13 mouse cellular contexts compared by ENCODE assay signal in the genomic region with DNA sequence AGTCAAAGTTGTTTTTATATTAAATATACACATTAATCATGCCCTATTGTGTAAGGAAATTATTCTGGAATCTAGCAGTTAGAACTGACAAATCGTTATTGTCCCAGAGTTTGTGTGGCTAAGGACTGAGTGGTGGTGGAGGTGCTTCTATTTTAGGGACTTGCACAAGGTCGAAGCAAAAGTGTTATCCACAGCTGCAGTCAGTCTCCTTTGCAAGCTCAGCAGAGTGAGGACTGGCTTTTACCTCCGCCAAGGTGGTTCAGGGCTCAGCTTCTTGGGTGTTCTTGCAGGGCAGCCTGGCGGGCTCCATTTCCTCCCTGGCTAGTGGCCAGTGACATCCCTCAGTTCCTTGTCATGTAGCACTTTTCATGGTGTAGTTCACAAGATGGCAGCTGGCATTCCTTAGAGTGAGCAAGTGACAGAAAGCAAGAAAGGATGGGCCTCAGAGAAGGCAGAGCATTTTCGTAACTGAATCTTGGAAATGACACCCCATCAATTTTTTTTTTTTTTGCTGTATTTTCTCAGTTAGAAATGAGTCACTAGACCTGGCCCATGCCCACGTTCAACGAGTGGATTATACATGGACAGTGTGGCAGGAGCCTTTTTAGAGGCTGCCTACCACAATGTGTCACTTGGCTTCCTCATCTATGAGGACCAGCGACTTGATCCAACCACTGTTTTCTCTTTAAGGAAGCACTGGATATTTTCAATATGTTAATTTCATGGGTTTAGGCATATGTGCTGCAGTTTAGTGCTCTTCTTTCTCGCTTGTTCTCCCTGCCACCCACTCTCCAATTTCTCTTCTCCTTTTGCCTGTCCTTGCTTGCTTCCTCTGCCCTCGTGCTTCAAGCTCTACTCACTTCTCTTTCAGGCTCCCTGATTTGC.
A peak's percentile ranks its signal among the peaks of the same experiment; 100 is the strongest.
DNase-seq lines count a peak whose midpoint lies in the region; ATAC-seq and TF ChIP-seq lines count a peak whose summit lies in the region.
"Had no signal": no experiment of that assay in that cellular context is flagged by ENCODE, and none has a peak within 500 bp of the region (broad histone marks: within the 10 kb centered on the region; RNA-seq: fewer than 3 reads in every experiment).

No protein-coding gene starts in this region.

- no peak overlapping the region for H3K4me2 ChIP-seq in liver, embryonic 11.5 days
- no peak overlapping the region for H3K4me2 ChIP-seq in lung, embryonic 14.5 days
- H3K4me2 ChIP-seq: neural tube, embryonic 15.5 days had no signal

- no peaks in the 10 kb centered on the region for H3K27me3 ChIP-seq in liver, adult 2 months (ENCODE audit: control insufficient read depth, insufficient read depth, low read length)
- H3K27me3 ChIP-seq in liver, embryonic 11.5 days (replicated peaks; ENCODE audit: control insufficient read depth, insufficient read depth, low read length) = no peaks in the 10 kb centered on the region
- no peaks in the 10 kb centered on the region for H3K27me3 ChIP-seq in lung, embryonic 14.5 days (ENCODE audit: insufficient read depth, low read length)
- no peaks in the 10 kb centered on the region for H3K27me3 ChIP-seq in embryonic facial prominence, embryonic 10.5 days (replicated peaks; ENCODE audit: low read depth, poor library complexity, severe bottlenecking)
- H3K27me3 ChIP-seq: neural tube, embryonic 15.5 days had no signal

- no peaks in the 10 kb centered on the region for H3K9me3 ChIP-seq in liver, embryonic 11.5 days (ENCODE audit: control insufficient read depth, low read length)
- no peaks in the 10 kb centered on the region for H3K9me3 ChIP-seq in lung, embryonic 14.5 days (ENCODE audit: low read depth, low read length)
- no peaks in the 10 kb centered on the region for H3K9me3 ChIP-seq in embryonic facial prominence, embryonic 10.5 days
- H3K9me3 ChIP-seq: neural tube, embryonic 15.5 days had no signal

- H3K79me2 ChIP-seq in liver, adult 2 months (ENCODE audit: control insufficient read depth, insufficient read depth, low read length) = no peaks in the 10 kb centered on the region

- 79% methylated on average over 10 of the region's 10 CpGs for WGBS in liver, adult 2 months
- WGBS in liver, embryonic 11.5 days = 65% methylated on average over 10 of the region's 10 CpGs
- WGBS in lung, embryonic 14.5 days = 37% methylated on average over 10 of the region's 10 CpGs
- 89% methylated on average over 10 of the region's 10 CpGs for WGBS in embryonic facial prominence, embryonic 10.5 days

- H3K4me1 ChIP-seq in liver, adult 2 months (ENCODE audit: control insufficient read depth, insufficient read depth, low read length) = no peaks in the 10 kb centered on the region
- no peaks in the 10 kb centered on the region; the same call in 1 of the 2 replicates for H3K4me1 ChIP-seq in liver, embryonic 11.5 days (replicated peaks; ENCODE audit: control insufficient read depth, insufficient read depth, low read length)
- peaks cover 3% of the 10 kb centered on the region; the same call in 1 of the 2 replicates for H3K4me1 ChIP-seq in cortical plate, adult 2 months (ENCODE audit: control insufficient read depth, insufficient read depth, low read length)
- H3K4me1 ChIP-seq in lung, embryonic 14.5 days (ENCODE audit: insufficient read depth) = peaks cover 20% of the 10 kb centered on the region
- H3K4me1 ChIP-seq in embryonic facial prominence, embryonic 10.5 days = 0 out of 2 replicates have a peak, but pooled peaks cover 3% of the 10 kb centered on the region
- H3K4me1 ChIP-seq: neural tube, embryonic 15.5 days had no signal

- H3K36me3 ChIP-seq in liver, adult 2 months (ENCODE audit: control insufficient read depth, insufficient read depth, low read length) = no peaks in the 10 kb centered on the region
- H3K36me3 ChIP-seq in liver, embryonic 11.5 days (ENCODE audit: control insufficient read depth, insufficient read depth, low read length) = no peaks in the 10 kb centered on the region
- H3K36me3 ChIP-seq in lung, embryonic 14.5 days (ENCODE audit: insufficient read depth) = no peaks in the 10 kb centered on the region
- H3K36me3 ChIP-seq in embryonic facial prominence, embryonic 10.5 days (replicated peaks) = no peaks in the 10 kb centered on the region
- H3K36me3 ChIP-seq: neural tube, embryonic 15.5 days had no signal

- no peak for ATAC-seq in liver, embryonic 11.5 days (replicated peaks; ENCODE audit: low FRiP score)
- peak; percentile 91 for ATAC-seq in lung, embryonic 14.5 days (ENCODE audit: insufficient read depth)
- no peak for ATAC-seq in megakaryocyte-erythroid progenitor cell, adult 5-6 weeks (replicated peaks; ENCODE audit: low FRiP score, low TSS enrichment, poor library complexity, severe bottlenecking)

- no peak overlapping the region for H3K4me3 ChIP-seq in liver, adult 2 months (ENCODE audit: insufficient read depth, low read depth, low read length)
- no peak overlapping the region for H3K4me3 ChIP-seq in liver, embryonic 11.5 days (ENCODE audit: low read depth, low read length)
- H3K4me3 ChIP-seq in cortical plate, adult 2 months (ENCODE audit: insufficient read depth, low read length) = no peak overlapping the region
- no peak overlapping the region for H3K4me3 ChIP-seq in lung, embryonic 14.5 days (ENCODE audit: low read depth, low read length)
- H3K4me3 ChIP-seq in embryonic facial prominence, embryonic 10.5 days = no peak overlapping the region
- H3K4me3 ChIP-seq: neural tube, embryonic 15.5 days had no signal

- no peak for TF ChIP-seq CTCF in liver, adult 2 months (IDR thresholded peaks at IDR 0.05; ENCODE audit: low read depth, low read length)
- no peak for TF ChIP-seq CTCF in cortical plate, adult 2 months (IDR thresholded peaks at IDR 0.05; ENCODE audit: extremely low read depth, insufficient read depth, low read length)
- TF ChIP-seq CTCF in lung, embryonic 14.5 days (IDR thresholded peaks at IDR 0.05; ENCODE audit: low read depth) = no peak

- H3K27ac ChIP-seq in liver, adult 2 months (replicated peaks; ENCODE audit: insufficient read depth, low read depth, low read length) = peak overlapping the region; percentile 31
- H3K27ac ChIP-seq in liver, embryonic 11.5 days (ENCODE audit: low read depth, low read length) = no peak overlapping the region
- peak overlapping the region; percentile 84; the same call in 1 of the 2 replicates for H3K27ac ChIP-seq in cortical plate, adult 2 months (ENCODE audit: insufficient read depth, low read length)
- peak overlapping the region; percentile 70 for H3K27ac ChIP-seq in lung, embryonic 14.5 days (ENCODE audit: low read depth)
- H3K27ac ChIP-seq in embryonic facial prominence, embryonic 10.5 days (replicated peaks) = no peak overlapping the region
- H3K27ac ChIP-seq: liver, embryonic 14.5 days; neural tube, embryonic 15.5 days had no signal

- no peak overlapping the region for H3K9ac ChIP-seq in liver, adult 2 months (ENCODE audit: low read depth, low read length)
- H3K9ac ChIP-seq in liver, embryonic 11.5 days (ENCODE audit: low read depth, low read length) = no peak overlapping the region
- no peak overlapping the region for H3K9ac ChIP-seq in lung, embryonic 14.5 days
- H3K9ac ChIP-seq: liver, embryonic 14.5 days; neural tube, embryonic 15.5 days had no signal

- TF ChIP-seq POLR2A in liver, adult 2 months (IDR thresholded peaks at IDR 0.05; ENCODE audit: extremely low read depth, insufficient read depth, low read length) = no peak
- TF ChIP-seq POLR2A in cortical plate, adult 2 months (IDR thresholded peaks at IDR 0.05; ENCODE audit: extremely low read depth, insufficient read depth, low read length) = no peak

- DNase-seq in liver, adult 2 months (ENCODE audit: extremely low read depth, low read depth, low spot score) = peak; percentile 35
- no peak for DNase-seq in liver, embryonic 11.5 days (ENCODE audit: low spot score)
- DNase-seq in lung, embryonic 14.5 days = peak; percentile 89
- peak; percentile 14 to 56 for DNase-seq in right cerebral cortex, postnatal 36 days (ENCODE audit: low spot score in 2 of 2)
- DNase-seq in embryonic facial prominence, embryonic 10.5 days (ENCODE audit: low spot score) = no peak
- DNase-seq in ovary, adult 18-20 months (ENCODE audit: low spot score) = no peak
- DNase-seq: gastrocnemius, postnatal 14 days; kidney, adult 2 months; thymus, postnatal 14 days had no signal

Comparison
In these comparisons a context has a peak if more than half of its experiments do, and no peak if none do; other contexts are left out.
1. DNase-seq: peak in liver, adult 2 months (single experiment), lung, embryonic 14.5 days (single experiment) and right cerebral cortex, postnatal 36 days (2 of 2); none in liver, embryonic 11.5 days (single experiment), embryonic facial prominence, embryonic 10.5 days (single experiment) and ovary, adult 18-20 months (single experiment).
2. H3K27ac ChIP-seq: peak in liver, adult 2 months (single experiment), cortical plate, adult 2 months (single experiment) and lung, embryonic 14.5 days (single experiment); none in liver, embryonic 11.5 days (single experiment) and embryonic facial prominence, embryonic 10.5 days (single experiment).